Mouse (Mus musculus) embryonic fibroblast, embryonic 13.5 days (primary cell): ENCODE measurements around the gene Znfx1.

ENCODE experiments used
- CTCF ChIP-seq: IDR thresholded peaks from 2 replicates; pipeline ENCODE4 v1.5.1; 2011; ENCODE audit warnings: mild to moderate bottlenecking, control low read depth, low read length, moderate library complexity, borderline replicate concordance; ENCODE audit not compliant: insufficient read depth
- POLR2A ChIP-seq: IDR thresholded peaks from 2 replicates; pipeline ENCODE4 v1.6.1; 2011; ENCODE audit warnings: low read depth, mild to moderate bottlenecking, control low read depth, low read length, moderate library complexity

DNA sequence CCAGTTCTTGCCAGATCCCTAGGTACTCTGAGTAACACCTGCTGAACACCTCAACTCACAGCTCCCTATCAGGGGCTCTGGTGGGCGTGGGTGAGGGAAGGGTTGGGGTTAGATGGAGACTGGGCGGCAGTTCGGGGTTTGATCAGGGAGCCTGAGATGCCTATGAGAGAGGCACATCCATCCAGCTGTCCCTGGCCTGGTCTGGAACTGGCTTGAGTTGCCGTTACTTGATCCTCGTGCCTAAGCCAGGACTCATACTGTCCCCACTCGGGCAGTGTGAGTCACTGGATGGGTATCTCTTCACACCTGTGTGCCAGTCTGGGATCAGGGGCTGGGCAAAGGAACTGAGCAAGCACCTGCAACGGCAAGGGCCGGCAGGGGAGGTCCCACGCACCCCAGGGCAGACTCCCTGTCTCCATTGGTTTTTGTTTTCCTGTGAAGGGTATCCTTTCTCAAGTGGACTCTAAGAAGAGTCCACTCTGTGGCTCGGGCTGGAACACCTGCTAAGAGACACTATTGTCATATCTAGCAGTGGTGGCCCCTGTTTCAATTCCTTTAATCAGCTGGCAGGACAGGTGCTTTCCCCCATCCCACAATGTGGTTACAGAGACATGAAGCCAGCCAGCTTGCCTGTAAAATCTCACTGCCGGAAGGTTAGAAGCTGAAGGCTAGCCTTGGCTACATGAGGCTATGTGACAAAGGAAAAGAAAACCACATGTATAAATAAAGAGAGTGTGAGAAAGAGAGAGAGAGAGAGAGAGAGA, 14.6 kb upstream of the Znfx1 start:
- TF ChIP-seq CTCF (no peak), POLR2A (no peak)
